Mouse (Mus musculus): Measurements from ENCODE around the gene Adap1. TPM values are rescaled to one million over a fixed set of nuclear protein-coding genes. Genes with fewer than 3 reads are reported as not detected.

The Adap1 gene
- polyA plus RNA-seq, 1 experiment from 2014 or later: 12.8 TPM

DNA sequence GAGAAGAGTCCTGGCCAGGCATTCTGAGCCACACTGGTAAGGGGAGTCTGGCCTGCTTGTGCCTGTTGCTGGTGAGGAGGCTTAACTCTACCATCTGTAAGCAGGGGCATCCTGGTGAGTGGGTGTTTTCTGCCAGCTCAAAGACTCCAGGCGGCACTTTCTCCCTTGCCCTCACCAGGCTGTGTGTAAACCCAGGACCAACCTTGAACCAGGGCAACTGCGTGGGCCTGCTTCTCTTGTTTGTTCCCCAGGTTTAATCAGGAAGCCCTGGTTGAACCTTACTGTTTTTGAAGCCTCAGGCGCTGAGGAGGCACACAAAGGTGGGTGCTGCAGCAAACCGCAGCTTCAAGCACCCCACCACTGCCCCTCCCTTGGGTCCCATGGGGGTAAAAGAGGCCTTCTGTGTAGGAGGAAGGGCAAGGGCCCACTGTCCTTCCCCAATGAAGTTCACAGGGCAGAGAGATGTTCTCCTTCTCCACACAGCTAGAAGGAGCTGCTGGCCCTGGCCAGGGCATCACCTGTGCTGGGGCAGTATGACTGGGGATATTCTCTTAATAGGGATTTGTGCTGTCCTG is 42.5 kb upstream of the Adap1 start:
- no peaks in the 10 kb centered on the region for H3K9me3 ChIP-seq (replicated peaks; ENCODE audit: control insufficient read depth, low read length)
- no peak overlapping the region for H3K9ac ChIP-seq (ENCODE audit: low read length)
- H3K4me1 ChIP-seq (ENCODE audit: control insufficient read depth, insufficient read depth, low read length): peaks cover 9% of the 10 kb centered on the region
- no peak overlapping the region for H3K4me2 ChIP-seq (ENCODE audit: low read length)
- DNase-seq (ENCODE audit: low spot score) (no peak), ATAC-seq (no peak)
- H3K27me3 ChIP-seq (replicated peaks; ENCODE audit: control insufficient read depth, insufficient read depth, low read length): no peaks in the 10 kb centered on the region
- no peak overlapping the region for H3K4me3 ChIP-seq (ENCODE audit: low read depth, low read length)
- H3K27ac ChIP-seq (ENCODE audit: low read depth, low read length): no peak overlapping the region
- H3K36me3 ChIP-seq (ENCODE audit: control insufficient read depth, insufficient read depth, low read length): no peaks in the 10 kb centered on the region
- WGBS: 92% methylated on average over 4 of the region's 4 CpGs

DNA sequence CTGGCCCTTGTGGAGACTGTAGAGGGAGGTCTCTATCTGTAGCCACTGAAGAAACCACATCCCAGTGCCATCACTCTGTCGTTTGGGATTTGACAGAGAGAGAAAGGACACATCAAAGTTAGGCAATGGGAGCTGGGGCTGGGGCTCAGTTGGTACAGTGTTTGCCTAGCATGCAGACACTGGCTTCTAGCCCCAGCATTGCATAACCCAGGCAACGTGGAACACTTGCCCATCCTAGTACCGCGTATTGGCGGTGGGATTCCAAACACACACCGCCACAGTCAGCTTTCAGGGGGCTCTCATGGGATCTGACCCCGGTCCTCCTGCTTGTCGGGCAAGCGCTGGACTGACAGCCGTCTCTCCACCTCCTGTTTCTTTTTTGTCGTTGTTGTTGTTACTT is 41.1 kb upstream of the Adap1 start:
- Histone ChIP-seq H3K9me3 (replicated peaks; ENCODE audit: control insufficient read depth, low read length) (no peaks in the 10 kb centered on the region), H3K9ac (ENCODE audit: low read length) (no peak overlapping the region), H3K36me3 (ENCODE audit: control insufficient read depth, insufficient read depth, low read length) (peaks cover 5% of the 10 kb centered on the region; the same call in 1 of the 2 replicates), H3K4me1 (ENCODE audit: control insufficient read depth, insufficient read depth, low read length) (peaks cover 2% of the 10 kb centered on the region; the same call in 1 of the 2 replicates), H3K4me2 (ENCODE audit: low read length) (no peak overlapping the region), H3K27me3 (replicated peaks; ENCODE audit: control insufficient read depth, insufficient read depth, low read length) (no peaks in the 10 kb centered on the region), H3K4me3 (ENCODE audit: low read depth, low read length) (no peak overlapping the region), H3K27ac (ENCODE audit: low read depth, low read length) (no peak overlapping the region)
- no peak for ATAC-seq
- 81% methylated on average over 11 of the region's 11 CpGs for WGBS
- no peak for DNase-seq (ENCODE audit: low spot score)

DNA sequence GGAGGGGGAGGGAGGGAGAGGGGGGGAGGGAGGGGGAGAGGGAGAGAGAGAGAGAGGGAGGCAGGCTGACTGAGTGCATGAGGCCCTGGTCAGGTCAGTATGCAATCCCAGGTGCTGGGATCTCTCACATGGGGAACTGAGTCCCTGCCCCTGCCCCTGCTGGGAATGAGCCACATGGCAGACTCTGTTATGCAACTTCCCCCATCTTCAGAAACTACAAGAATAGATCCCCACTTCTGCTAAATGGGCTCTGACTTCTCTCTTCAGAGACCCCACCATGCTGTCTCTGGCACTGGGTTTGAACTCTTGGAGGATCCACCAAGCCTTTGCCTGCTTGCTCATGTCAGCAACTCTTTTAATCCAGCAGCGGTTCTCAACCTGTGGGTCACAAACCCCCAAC is 40.4 kb upstream of the Adap1 start:
- no peak for DNase-seq (ENCODE audit: low spot score)
- 88% methylated on average over 1 of the region's 1 CpGs for WGBS
- Histone ChIP-seq H3K9me3 (replicated peaks; ENCODE audit: control insufficient read depth, low read length) (no peaks in the 10 kb centered on the region), H3K4me1 (ENCODE audit: control insufficient read depth, insufficient read depth, low read length) (no peaks in the 10 kb centered on the region), H3K36me3 (ENCODE audit: control insufficient read depth, insufficient read depth, low read length) (peaks cover 5% of the 10 kb centered on the region; the same call in 1 of the 2 replicates), H3K4me2 (ENCODE audit: low read length) (no peak overlapping the region), H3K4me3 (ENCODE audit: low read depth, low read length) (no peak overlapping the region), H3K27me3 (replicated peaks; ENCODE audit: control insufficient read depth, insufficient read depth, low read length) (no peaks in the 10 kb centered on the region), H3K9ac (ENCODE audit: low read length) (no peak overlapping the region), H3K27ac (ENCODE audit: low read depth, low read length) (no peak overlapping the region)
- ATAC-seq: no peak

DNA sequence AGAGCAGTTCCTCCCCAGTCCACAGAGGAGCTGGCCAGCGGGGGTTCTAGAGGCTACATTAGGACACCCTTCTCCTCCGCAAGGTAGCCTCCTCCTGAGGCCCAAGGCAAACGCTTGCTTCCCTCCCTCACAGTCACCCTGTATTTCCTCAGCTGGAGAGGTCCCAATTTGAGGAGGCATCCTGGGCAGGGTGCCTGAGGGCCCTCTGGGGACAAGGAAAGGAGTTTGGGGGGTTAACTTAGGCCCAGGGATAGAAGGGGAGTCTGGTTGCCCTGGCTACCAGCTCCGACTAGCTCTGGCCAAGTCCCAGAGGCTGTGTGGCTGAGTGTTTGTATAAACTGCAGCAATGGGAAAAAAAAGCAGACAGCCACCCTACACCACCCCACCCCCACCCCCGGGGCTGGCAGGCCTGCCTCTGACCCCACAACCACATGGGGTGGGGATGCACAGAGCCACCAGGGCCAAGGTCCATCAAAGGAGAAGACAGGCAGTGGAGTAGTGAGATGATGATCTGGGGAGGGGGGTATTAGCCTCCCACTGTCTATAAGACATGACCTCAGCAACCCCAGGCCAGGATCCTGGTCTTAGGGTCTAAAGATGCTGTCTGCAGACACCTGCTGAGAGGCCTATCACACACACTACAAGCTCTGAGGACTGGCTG is 39.6 kb upstream of the Adap1 start:
- Histone ChIP-seq H3K4me2 (ENCODE audit: low read length) (no peak overlapping the region), H3K27ac (ENCODE audit: low read depth, low read length) (no peak overlapping the region), H3K9ac (ENCODE audit: low read length) (no peak overlapping the region), H3K9me3 (replicated peaks; ENCODE audit: control insufficient read depth, low read length) (no peaks in the 10 kb centered on the region), H3K4me1 (ENCODE audit: control insufficient read depth, insufficient read depth, low read length) (no peaks in the 10 kb centered on the region), H3K27me3 (replicated peaks; ENCODE audit: control insufficient read depth, insufficient read depth, low read length) (no peaks in the 10 kb centered on the region), H3K36me3 (ENCODE audit: control insufficient read depth, insufficient read depth, low read length) (peaks cover 7% of the 10 kb centered on the region; the same call in 1 of the 2 replicates), H3K4me3 (ENCODE audit: low read depth, low read length) (no peak overlapping the region)
- ATAC-seq (no peak), DNase-seq (ENCODE audit: low spot score) (no peak)
- WGBS: 40% methylated on average over 5 of the region's 5 CpGs

DNA sequence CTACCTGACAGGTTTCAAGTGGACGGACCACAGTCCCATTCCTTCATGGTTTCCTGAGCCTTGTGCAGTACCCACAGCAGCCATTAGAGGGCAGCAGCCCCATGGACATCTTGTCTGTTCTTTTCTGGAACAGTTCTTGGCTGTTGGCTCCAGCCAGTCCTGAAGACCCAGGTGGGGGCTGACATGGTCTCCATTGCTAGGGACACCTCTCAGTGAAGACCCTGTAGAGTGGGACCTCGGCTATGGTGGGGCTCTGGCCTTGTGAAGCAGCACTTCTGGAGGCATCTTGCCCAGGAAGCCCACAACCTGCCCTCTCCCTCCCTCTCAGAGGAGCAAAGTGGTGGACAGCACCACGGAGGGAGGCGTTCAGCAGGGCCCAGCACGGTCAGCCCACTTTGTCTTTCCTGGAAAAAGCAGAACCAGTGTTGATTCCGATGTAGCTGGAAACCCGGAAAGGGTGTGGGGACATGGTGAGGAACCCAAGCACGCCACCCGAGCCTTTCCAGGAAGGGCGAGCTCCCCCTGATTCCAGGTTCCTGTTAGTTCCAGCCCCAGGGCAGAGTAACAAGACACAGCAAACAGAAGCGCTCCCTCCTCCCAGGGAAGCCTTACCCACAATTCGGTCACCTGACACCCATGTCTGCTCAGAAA is 39.0 kb upstream of the Adap1 start:
- no peak overlapping the region for H3K4me2 ChIP-seq (ENCODE audit: low read length)
- H3K9ac ChIP-seq (ENCODE audit: low read length): no peak overlapping the region
- DNase-seq (ENCODE audit: low spot score) (peak; percentile 88), ATAC-seq (peak; percentile 65; the same call in 1 of the 2 replicates)
- no peaks in the 10 kb centered on the region for H3K4me1 ChIP-seq (ENCODE audit: control insufficient read depth, insufficient read depth, low read length)
- no peaks in the 10 kb centered on the region for H3K27me3 ChIP-seq (replicated peaks; ENCODE audit: control insufficient read depth, insufficient read depth, low read length)
- H3K36me3 ChIP-seq (ENCODE audit: control insufficient read depth, insufficient read depth, low read length): peaks cover 8% of the 10 kb centered on the region; the same call in 1 of the 2 replicates
- H3K4me3 ChIP-seq (ENCODE audit: low read depth, low read length): no peak overlapping the region
- no peak overlapping the region for H3K27ac ChIP-seq (ENCODE audit: low read depth, low read length)
- no peaks in the 10 kb centered on the region for H3K9me3 ChIP-seq (replicated peaks; ENCODE audit: control insufficient read depth, low read length)
- WGBS: 41% methylated on average over 12 of the region's 12 CpGs

DNA sequence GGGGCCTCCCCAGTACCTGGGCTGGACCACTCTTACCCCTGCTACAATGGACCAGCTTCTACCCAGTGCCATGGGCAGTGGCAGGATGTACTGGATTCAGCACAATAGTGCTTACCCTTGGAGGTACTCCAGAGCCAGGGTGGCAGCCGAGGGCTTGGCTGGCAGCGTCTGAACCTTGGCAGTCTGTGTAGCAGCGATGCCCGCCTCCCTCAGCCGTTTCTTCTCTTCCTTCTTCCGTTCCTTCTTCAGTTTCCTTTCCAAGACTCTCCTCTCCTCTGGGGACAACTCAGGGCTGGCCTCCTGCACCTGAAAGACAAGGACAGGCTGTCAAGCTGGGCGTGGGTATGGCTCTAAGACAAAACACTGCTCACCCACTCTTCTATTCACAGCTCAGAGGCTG is 38.4 kb upstream of the Adap1 start:
- Histone ChIP-seq H3K27me3 (replicated peaks; ENCODE audit: control insufficient read depth, insufficient read depth, low read length) (no peaks in the 10 kb centered on the region), H3K9ac (ENCODE audit: low read length) (no peak overlapping the region)
- WGBS: 70% methylated on average over 7 of the region's 7 CpGs

DNA sequence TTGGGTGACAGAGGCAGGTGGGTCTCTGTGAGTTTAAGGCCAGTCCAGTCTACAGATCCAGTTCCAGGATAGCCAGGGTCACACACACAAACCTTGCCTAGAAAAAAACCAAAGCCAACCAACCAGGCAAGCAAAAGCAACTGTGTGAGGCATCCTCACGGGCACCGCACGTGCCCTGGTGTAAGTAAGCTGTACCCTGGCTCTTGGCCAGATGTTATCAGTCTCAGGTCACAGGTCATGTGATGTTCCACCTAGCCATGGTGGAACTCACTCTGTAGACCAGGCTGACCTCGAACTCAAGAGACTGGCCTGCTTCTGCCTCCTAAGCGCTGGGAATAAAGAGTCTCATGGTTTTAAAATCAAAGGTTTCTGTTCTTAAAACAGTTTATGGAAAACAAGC is 33.8 kb upstream of the Adap1 start:
- Histone ChIP-seq H3K9ac (ENCODE audit: low read length) (no peak overlapping the region), H3K4me3 (ENCODE audit: low read depth, low read length) (no peak overlapping the region), H3K4me2 (ENCODE audit: low read length) (no peak overlapping the region), H3K9me3 (replicated peaks; ENCODE audit: control insufficient read depth, low read length) (no peaks in the 10 kb centered on the region), H3K36me3 (ENCODE audit: control insufficient read depth, insufficient read depth, low read length) (peaks cover 12% of the 10 kb centered on the region; the same call in 1 of the 2 replicates), H3K27ac (ENCODE audit: low read depth, low read length) (no peak overlapping the region), H3K4me1 (ENCODE audit: control insufficient read depth, insufficient read depth, low read length) (no peaks in the 10 kb centered on the region), H3K27me3 (replicated peaks; ENCODE audit: control insufficient read depth, insufficient read depth, low read length) (no peaks in the 10 kb centered on the region)
- DNase-seq (ENCODE audit: low spot score) (no peak), ATAC-seq (no peak)
- 98% methylated on average over 5 of the region's 5 CpGs for WGBS

More for the DNA sequence above, 38.4 kb upstream of the Adap1 start:
- Histone ChIP-seq H3K36me3 (ENCODE audit: control insufficient read depth, insufficient read depth, low read length) (peaks cover 8% of the 10 kb centered on the region; the same call in 1 of the 2 replicates), H3K4me1 (ENCODE audit: control insufficient read depth, insufficient read depth, low read length) (no peaks in the 10 kb centered on the region), H3K4me2 (ENCODE audit: low read length) (no peak overlapping the region), H3K9me3 (replicated peaks; ENCODE audit: control insufficient read depth, low read length) (no peaks in the 10 kb centered on the region), H3K27ac (ENCODE audit: low read depth, low read length) (no peak overlapping the region), H3K4me3 (ENCODE audit: low read depth, low read length) (no peak overlapping the region)
- DNase-seq (ENCODE audit: low spot score) (no peak), ATAC-seq (no peak)

DNA sequence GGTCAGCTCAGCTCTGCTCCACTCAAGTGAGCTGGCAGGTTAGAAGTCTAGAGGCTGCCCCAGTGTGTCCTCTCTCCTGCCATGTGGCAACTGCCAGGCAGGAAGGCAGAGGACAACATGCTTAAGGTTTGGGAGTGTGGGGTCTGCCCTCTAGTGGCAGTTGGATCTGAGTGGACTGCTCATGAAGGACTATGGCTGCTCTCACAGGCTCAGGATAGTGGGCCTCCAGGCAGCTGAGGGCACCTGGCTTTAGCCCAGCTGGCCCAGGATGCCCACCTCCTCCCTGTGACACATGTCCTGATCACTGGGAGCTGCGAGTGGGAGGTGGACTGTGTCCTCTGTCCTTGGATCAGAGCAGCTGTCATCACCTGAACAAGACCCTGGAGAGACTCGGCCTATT is 33.2 kb upstream of the Adap1 start:
- H3K27me3 ChIP-seq (replicated peaks; ENCODE audit: control insufficient read depth, insufficient read depth, low read length): no peaks in the 10 kb centered on the region
- no peak overlapping the region for H3K9ac ChIP-seq (ENCODE audit: low read length)
- H3K9me3 ChIP-seq (replicated peaks; ENCODE audit: control insufficient read depth, low read length): no peaks in the 10 kb centered on the region
- no peak overlapping the region for H3K4me3 ChIP-seq (ENCODE audit: low read depth, low read length)
- H3K27ac ChIP-seq (ENCODE audit: low read depth, low read length): no peak overlapping the region
- H3K36me3 ChIP-seq (ENCODE audit: control insufficient read depth, insufficient read depth, low read length): peaks cover 12% of the 10 kb centered on the region; the same call in 1 of the 2 replicates
- 82% methylated on average over 2 of the region's 2 CpGs for WGBS
- ATAC-seq (peak; percentile 42; the same call in 1 of the 2 replicates), DNase-seq (ENCODE audit: low spot score) (no peak)
- H3K4me2 ChIP-seq (ENCODE audit: low read length): no peak overlapping the region
- H3K4me1 ChIP-seq (ENCODE audit: control insufficient read depth, insufficient read depth, low read length): no peaks in the 10 kb centered on the region

Data from forebrain, embryonic 14.5 days (tissue).